Mouse (Mus musculus) gastrocnemius, adult 2 months (tissue): Measurements from ENCODE around the gene Zc3hav1. TPM values are rescaled to one million over a fixed set of nuclear protein-coding genes. Genes with fewer than 3 reads are reported as not detected.
A peak's percentile ranks its signal among the peaks of the same experiment; 100 is the strongest.
"Not testable (repeated sequence)": the region's sequence is repeated elsewhere in the genome, so short reads cannot be mapped to it uniquely, and the experiment has no call there.

ENCODE experiments used
- DNase-seq: peaks from one replicate; pipeline ENCODE4 v3.0.0; 2022
- H3K27ac ChIP-seq: fragments of 200-600 bp; 2 replicates; pipeline ENCODE4 v1.8.1; 2022; ENCODE audit warnings: mild to moderate bottlenecking
- H3K4me3 ChIP-seq: fragments of 200-600 bp; 2 replicates; pipeline ENCODE4 v1.8.1; 2022; ENCODE audit warnings: mild to moderate bottlenecking, moderate library complexity
- CTCF ChIP-seq: fragments of 200-600 bp; IDR thresholded peaks from 2 replicates; pipeline ENCODE4 v1.8.1; 2022; ENCODE audit warnings: antibody characterized with exemption, mild to moderate bottlenecking, moderate library complexity
- intact Hi-C: fragments of 180-260 bp; cut with DNase I; formaldehyde crosslinking; loops from one replicate; pipeline ENCODE4 v1.15.1; 2025
- long read RNA-seq, 2 experiments: library from polyadenylated mRNA; stranded (forward); transcript quantifications; one replicate each; pipeline ENCODE4 v2.0.0; 2021
- total RNA-seq, 2 experiments: library from RNA; stranded (reverse); gene quantifications; 2 replicates each; pipeline ENCODE4 v1.2.3; 2021

The Zc3hav1 gene
- 1 to 10 TPM; 6.4 to 6.7 TPM for total RNA-seq
- long read RNA-seq, experiment 1, full-length matches to known transcripts: 4 of 5 reads
- long read RNA-seq, experiment 1, partial matches to known transcripts: 0 of 5 reads
- long read RNA-seq, experiment 1, other reads (novel, unspliced or antisense): 1 of 5 reads
- long read RNA-seq, experiment 2, full-length matches to known transcripts: 2 of 2 reads
- long read RNA-seq, experiment 2, partial matches to known transcripts: 0 of 2 reads
- long read RNA-seq, experiment 2, other reads (novel, unspliced or antisense): 0 of 2 reads

DNA sequence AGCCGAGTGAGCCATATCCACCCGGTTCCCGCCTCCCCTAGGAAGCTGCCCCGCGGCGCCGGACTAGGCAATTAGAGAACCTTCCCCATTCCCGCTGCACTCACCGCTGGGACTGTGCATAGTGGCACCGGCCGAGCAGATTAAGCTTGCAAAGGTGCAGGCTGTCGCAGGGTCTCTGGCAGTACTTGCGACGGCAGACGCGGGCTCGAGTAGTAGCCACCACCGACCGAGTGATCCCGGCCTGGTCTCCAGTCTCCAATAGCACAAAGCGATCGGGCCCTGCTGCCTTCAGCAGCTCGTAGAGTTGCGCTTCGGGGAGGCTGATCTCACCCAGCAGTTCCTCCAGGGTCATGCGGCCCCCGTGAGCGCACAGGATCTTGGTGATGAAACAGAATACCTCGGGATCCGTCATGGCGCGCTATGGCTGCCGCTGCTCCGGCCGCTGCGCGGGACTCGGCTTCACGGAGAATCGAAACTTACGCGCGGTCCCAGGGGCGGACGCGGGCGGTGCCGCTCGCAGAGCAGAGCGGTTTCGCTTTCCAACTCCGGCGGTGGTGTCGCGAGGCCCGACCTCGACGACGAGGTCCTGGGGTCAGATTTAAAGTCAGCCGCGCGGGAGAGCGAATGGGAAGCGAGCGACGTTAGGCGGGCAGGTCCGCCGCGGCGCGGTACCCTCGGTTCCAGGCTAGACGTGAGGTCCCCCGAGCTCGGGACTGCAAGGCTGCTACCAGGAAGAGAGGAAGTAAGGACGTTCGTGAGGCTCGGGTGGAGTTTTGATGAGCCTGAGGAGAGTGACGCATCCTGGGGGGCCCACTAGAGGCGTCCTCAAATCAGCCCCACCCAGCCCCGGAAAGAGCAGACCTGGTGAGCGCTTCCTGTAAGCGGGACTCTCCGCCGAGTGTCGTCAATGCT lies at the start of gene Zc3hav1:
Gene Zc3hav1 (minus strand): TSS at position 793 of the 912 bp plus-strand sequence.
- DNase-seq: peak; percentile 90
- TF ChIP-seq CTCF: no peak
- Histone ChIP-seq H3K4me3 (peak within 1 kb of the TSS; percentile 82), H3K27ac (peak within 1 kb of the TSS; percentile 92)
- intact Hi-C loops: loop anchor here (5.0 kb wide), 1 partner anchor 78 kb away; the partner anchor contains the start of gene Ubn2

DNA sequence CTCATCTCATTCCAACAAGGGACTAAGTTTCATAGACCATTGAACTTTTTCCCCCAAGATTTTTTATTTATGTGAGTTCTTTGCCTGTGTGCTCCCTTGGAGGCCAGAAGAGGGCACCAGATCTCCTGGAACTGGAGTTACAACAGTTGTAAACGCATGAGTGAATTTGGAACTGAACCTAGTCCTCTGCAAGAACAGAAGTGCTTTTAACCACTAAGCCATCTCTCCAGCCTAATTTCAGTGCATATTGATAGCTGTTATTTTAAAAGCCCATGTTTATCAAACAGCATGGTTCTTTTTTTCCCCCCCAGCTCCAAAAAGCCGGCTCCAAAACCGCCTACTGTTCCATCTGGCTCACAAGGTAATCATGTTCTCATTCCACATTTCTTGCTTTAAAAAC lies 35.3 kb upstream of the Zc3hav1 start:
- H3K4me3 ChIP-seq: no peak overlapping the region
- intact Hi-C loops: no loop called here
- DNase-seq: no peak
- TF ChIP-seq CTCF: peak; percentile 58
- H3K27ac ChIP-seq: no peak overlapping the region

DNA sequence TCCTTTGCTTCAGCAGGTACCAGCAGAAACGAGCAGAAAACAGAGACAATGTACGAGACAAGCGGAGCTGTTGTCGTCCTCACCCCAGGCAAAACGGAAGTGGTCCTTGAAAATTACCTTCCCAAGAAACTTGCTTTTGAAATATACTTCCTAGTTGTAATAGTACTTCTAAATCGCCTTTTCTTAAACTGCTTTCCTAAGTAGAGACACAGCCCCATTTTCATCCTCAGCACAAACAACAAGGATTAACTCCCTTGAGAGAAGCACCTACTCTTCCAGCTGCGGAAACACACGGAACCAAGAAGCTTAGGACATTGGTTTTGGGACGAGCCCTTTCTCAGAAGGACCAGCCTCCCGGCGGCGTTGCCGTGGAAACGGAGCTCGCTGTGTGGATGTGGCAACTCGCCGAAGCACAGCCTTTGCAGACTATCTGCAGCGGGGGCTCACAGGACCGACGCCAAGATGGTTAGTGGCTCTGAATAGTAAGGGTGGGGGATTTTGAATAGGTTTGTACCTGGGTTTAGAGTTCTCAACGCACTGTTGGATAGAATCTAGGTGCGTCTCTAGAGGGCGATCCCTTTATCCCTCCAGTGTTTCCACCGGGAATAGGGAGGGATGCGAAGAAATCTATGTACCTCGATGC lies 26.8 kb upstream of the Zc3hav1 start, which contains the start of gene Ttc26:
Gene Ttc26 (plus strand): TSS at position 341 of the 643 bp plus-strand sequence.
- H3K4me3 ChIP-seq: peak within 1 kb of the TSS; percentile 86
- intact Hi-C loops: loop anchor here (2.0 kb wide), 1 partner anchor 52 kb away; the partner anchor contains the start of gene Ubn2
- peak within 1 kb of the TSS; percentile 88 for H3K27ac ChIP-seq
- peak; percentile 89 for DNase-seq
- no peak for TF ChIP-seq CTCF

GRCm38 (mm10) chr6:38380764-38381128 lies 26.3 kb upstream of the Zc3hav1 start:
- H3K27ac ChIP-seq: peak overlapping the region; percentile 88
- TF ChIP-seq CTCF: no peak
- intact Hi-C loops: loop anchor here (2.0 kb wide), 1 partner anchor 52 kb away; the partner anchor contains the start of gene Ubn2
- H3K4me3 ChIP-seq: peak overlapping the region; percentile 86
- no peak for DNase-seq

DNA sequence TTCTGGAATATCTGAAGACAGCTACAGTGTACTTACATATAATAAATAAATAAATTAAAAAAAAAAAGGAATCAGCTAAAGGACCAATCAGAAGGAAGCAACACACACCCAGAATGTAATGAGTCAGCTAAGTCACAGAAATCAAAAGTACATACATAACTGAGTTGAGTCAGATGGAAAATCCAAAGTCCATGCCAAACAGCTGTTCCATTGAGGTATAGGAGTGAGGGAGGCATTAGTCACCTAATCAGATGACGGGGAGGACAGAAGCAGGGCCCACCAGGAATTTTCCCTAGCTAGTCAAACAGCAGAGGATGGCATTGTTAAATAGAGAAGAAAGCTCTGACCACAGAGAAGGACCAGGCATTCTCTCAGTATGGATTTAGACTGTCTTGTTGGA lies 19.9 kb upstream of the Zc3hav1 start:
- intact Hi-C loops: no loop called here
- no peak for DNase-seq
- no peak overlapping the region for H3K4me3 ChIP-seq
- H3K27ac ChIP-seq: no peak overlapping the region
- TF ChIP-seq CTCF: no peak

DNA sequence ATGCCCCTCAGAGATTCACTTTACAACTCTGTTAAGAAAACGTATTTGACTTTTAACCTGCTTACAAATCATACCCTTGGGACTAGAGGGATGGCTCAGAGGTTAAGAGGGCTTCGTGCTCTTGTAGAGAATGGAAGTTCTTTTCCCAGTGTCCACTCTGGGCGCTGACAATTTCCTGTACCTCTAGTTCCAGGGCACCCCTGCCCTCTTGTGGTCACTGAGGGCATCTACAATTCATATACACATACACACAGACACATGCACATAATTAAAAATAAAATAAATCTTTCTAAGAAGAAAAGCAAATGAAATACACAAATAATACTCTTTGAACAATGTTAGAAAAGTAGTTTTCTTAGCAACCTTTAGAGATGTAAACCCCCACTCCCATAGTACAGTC lies 15.5 kb upstream of the Zc3hav1 start:
- no peak for DNase-seq
- Histone ChIP-seq H3K4me3 (no peak overlapping the region), H3K27ac (no peak overlapping the region)
- intact Hi-C loops: no loop called here
- TF ChIP-seq CTCF: 0 out of 2 replicates have a peak, but pooled peaks have one; percentile 14

DNA sequence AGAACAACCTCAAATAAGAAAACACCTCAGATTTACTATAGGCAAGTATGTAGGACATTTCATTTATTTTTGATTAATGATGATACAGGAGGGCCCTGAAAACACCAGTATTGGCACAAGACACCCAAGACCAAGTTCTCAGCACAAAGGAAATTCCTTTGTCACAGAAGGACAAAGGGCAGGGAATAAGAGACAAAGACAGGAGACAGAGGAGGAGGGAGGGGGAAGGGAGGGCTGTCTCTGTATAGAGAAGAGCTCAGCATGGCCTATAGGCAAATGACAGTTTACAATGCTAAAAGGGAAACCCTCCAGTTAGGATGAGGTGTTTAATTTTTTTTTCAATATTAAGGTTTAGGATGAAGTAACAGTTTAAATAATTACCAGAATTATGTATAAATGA lies 9.7 kb upstream of the Zc3hav1 start:
- intact Hi-C loops: no loop called here
- DNase-seq: no peak
- Histone ChIP-seq H3K4me3 (no peak overlapping the region), H3K27ac (no peak overlapping the region)
- TF ChIP-seq CTCF: no peak

GRCm38 (mm10) chr6:38363370-38363769 lies 9.0 kb upstream of the Zc3hav1 start:
- no peak for DNase-seq
- intact Hi-C loops: no loop called here

GRCm38 (mm10) chr6:38361937-38362336 lies 7.5 kb upstream of the Zc3hav1 start:
- TF ChIP-seq CTCF: no peak
- no peak for DNase-seq
- H3K27ac ChIP-seq: no peak overlapping the region
- H3K4me3 ChIP-seq: no peak overlapping the region
- intact Hi-C loops: no loop called here

More at GRCm38 (mm10) chr6:38363370-38363769, 9.0 kb upstream of the Zc3hav1 start:
- TF ChIP-seq CTCF: no peak
- Histone ChIP-seq H3K27ac (no peak overlapping the region), H3K4me3 (no peak overlapping the region)

- intact Hi-C loops: no loop called here
- H3K27ac ChIP-seq: no peak overlapping the region
- TF ChIP-seq CTCF: no peak
- no peak overlapping the region for H3K4me3 ChIP-seq
- DNase-seq: no peak
Observed at GRCm38 (mm10) chr6:38361065-38361464, 6.7 kb upstream of the Zc3hav1 start.

DNA sequence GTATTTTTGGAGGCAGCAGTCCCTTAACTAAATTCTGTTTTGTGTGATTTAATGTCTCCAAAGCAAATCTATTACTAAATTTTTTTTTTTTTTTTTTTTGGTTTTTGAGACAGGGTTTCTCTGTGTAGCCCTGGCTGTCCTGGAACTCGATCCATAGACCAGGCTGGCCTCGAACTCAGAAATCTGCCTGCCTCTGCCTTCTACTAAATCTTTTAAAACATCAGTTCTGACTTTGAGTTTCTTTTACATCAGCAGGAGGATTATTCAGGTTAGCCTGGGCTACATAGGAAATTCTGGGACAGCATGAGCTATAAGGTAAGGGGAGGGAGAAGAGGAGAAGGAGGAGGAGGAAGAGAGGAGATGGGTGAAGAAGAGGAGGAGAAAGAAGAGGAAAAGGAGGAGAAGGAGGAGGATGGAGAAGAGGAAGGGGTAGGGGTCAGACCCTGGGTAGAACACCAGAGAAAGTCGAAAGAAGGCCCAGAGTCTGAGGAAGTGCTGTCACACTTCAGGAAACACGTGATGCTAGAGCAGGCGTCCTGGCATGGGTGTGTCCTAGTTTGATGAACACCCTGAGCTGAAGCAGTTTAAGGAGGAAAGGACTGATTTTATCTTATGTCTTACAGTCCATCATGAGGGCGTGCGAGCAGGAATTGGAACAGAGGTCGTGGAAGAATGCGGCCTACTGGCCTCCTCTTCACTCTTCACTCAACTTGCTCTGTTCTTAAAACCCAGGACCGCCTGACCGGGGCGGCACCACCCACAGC lies 5.5 kb upstream of the Zc3hav1 start:
- no peak for TF ChIP-seq CTCF
- H3K4me3 ChIP-seq: no peak overlapping the region
- H3K27ac ChIP-seq: no peak overlapping the region
- no peak for DNase-seq
- intact Hi-C loops: no loop called here

DNA sequence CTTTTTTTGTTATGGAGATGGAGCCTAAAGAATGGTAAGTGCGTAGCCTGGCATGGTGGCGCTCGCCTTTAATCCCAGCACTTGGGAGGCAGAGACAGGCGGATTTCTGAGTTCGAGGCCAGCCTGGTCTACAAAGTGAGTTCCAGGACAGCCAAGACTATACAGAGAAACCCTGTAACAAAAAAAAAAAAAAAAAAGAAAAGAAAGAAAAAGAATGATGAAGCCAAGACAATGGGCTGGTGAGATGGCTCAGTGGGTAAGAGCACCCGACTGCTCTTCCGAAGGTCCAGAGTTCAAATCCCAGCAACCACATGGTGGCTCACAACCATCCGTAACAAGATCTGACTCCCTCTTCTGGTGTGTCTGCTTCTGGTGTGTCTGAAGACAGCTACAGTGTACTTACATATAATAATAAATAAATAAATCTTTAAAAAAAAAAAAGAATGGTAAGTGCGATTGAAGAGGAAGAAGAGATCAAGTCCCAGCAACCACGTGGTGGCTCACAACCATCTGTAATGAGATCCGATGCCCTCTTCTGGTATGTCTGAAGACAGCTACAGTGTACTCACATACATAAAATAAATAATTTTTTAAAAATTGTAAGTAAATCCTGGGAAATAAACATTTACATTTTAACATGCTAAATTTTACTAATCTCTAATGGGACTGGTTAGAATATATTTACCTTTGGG lies 4.8 kb upstream of the Zc3hav1 start:
- H3K4me3 ChIP-seq, intact Hi-C loops, DNase-seq, H3K27ac ChIP-seq: not testable (repeated sequence)
